Mouse (Mus musculus) neural tube, embryonic 11.5 days (tissue): ENCODE data around the gene Pde4b. TPM values are rescaled to one million over a fixed set of nuclear protein-coding genes. Genes with fewer than 3 reads are reported as not detected.

Source experiments
- ATAC-seq: fragments of 200-750 bp; cut with Nextera tagmentation; 2 replicates; pipeline ENCODE4 v1.8.0; 2017; ENCODE audit warnings: moderate number of reproducible peaks, mild to moderate bottlenecking, moderate TSS enrichment, moderate library complexity; ENCODE audit not compliant: insufficient read depth, low FRiP score, low TSS enrichment
- DNase-seq: peaks from one replicate; pipeline ENCODE4 v3.0.0-alpha.2; 2015; ENCODE audit warnings: low spot score
- H3K27ac ChIP-seq: fragments of 300-500 bp; sonication (generic); 2 replicates; pipeline ENCODE4 v1.5.1; 2014; ENCODE audit warnings: low read depth, mild to moderate bottlenecking, low read length
- H3K27me3 ChIP-seq: fragments of 300-500 bp; sonication (generic); 2 replicates; pipeline ENCODE4 v1.6.1; 2014; ENCODE audit warnings: mild to moderate bottlenecking, low read length, mixed read lengths; ENCODE audit not compliant: control insufficient read depth, insufficient read depth
- H3K36me3 ChIP-seq: fragments of 300-500 bp; sonication (generic); 2 replicates; pipeline ENCODE4 v1.6.1; 2014; ENCODE audit warnings: mild to moderate bottlenecking, low read length, moderate library complexity, mixed read lengths; ENCODE audit not compliant: control insufficient read depth, insufficient read depth
- H3K4me1 ChIP-seq: fragments of 300-500 bp; sonication (generic); 2 replicates; pipeline ENCODE4 v1.6.1; 2014; ENCODE audit warnings: low read length, mixed read lengths; ENCODE audit not compliant: control insufficient read depth, insufficient read depth
- H3K4me2 ChIP-seq: fragments of 300-500 bp; sonication (generic); 2 replicates; pipeline ENCODE4 v1.6.1; 2014; ENCODE audit warnings: low read depth, mild to moderate bottlenecking, moderate library complexity
- H3K4me3 ChIP-seq: fragments of 300-500 bp; sonication (generic); 2 replicates; pipeline ENCODE4 v1.5.1; 2014; ENCODE audit warnings: low read depth, low read length
- H3K9ac ChIP-seq: fragments of 300-500 bp; sonication (generic); 2 replicates; pipeline ENCODE4 v1.6.1; 2014; ENCODE audit warnings: mild to moderate bottlenecking, low read length
- H3K9me3 ChIP-seq: fragments of 300-500 bp; sonication (generic); 2 replicates; pipeline ENCODE4 v1.6.1; 2016; ENCODE audit warnings: low read length; ENCODE audit not compliant: control insufficient read depth
- WGBS: fragments of 180-500 bp; shearing (Covaris S2); extraction: QIAGEN DNeasy Blood & Tissue Kit; methylation state at CpG from one replicate; pipeline ENCODE4 v1.1.7; 2014; 5-methylcytosine and 5-hydroxymethylcytosine counted together
- polyA plus RNA-seq: library from polyadenylated mRNA; unstranded; fragments of >200 nt; fragmentation: Nextera tagmentation; extraction: Ambion mirVana; gene quantifications from 2 replicates; pipeline ENCODE4 v1.2.1, GENCODE M21; 2014

Gene Pde4b
- polyA plus RNA-seq, 1 experiment from 2014 or later, result 15.7 TPM

- H3K4me3 ChIP-seq, result no peak overlapping the region
- no peak for DNase-seq
- no peak overlapping the region for H3K9ac ChIP-seq
- H3K4me2 ChIP-seq, result no peak overlapping the region
- ATAC-seq, result no peak
- H3K27me3 ChIP-seq, result no peaks in the 10 kb centered on the region
- H3K27ac ChIP-seq, result no peak overlapping the region
- whole genome bisulfite sequencing, result 94% methylated on average over 2 of the region's 2 CpGs
- H3K4me1 ChIP-seq, result no peaks in the 10 kb centered on the region
- no peaks in the 10 kb centered on the region for H3K9me3 ChIP-seq
- no peaks in the 10 kb centered on the region for H3K36me3 ChIP-seq
Observed at GRCm38 (mm10) chr4:102579746-102580145, 492.4 kb downstream of the Pde4b start.

- WGBS, result 88% methylated on average over 8 of the region's 8 CpGs
- Histone ChIP-seq H3K4me3 (no peak overlapping the region), H3K9ac (no peak overlapping the region)
Observed at GRCm38 (mm10) chr4:102582165-102582749, 494.9 kb downstream of the Pde4b start.

DNA sequence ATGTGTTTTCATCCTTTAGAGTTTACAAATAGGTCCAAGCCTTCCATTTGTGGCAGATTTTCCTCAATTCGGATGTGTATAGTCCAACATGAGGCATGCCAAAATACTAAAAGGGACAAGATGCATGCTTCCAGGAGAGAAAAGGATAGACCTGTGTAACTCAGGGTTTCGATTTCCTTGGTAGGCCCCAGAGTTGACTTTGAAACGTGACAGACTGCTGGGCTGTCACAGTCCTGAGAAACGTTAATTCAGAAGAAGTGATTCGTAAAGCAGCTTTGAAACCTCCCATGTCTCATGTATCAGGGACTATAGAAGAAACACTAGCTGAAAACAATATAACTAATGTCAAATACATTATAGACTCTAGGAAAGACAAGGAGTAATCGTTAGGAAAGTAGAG lies 495.6 kb downstream of the Pde4b start:
- Histone ChIP-seq H3K27ac (no peak overlapping the region), H3K9me3 (no peaks in the 10 kb centered on the region), H3K4me2 (no peak overlapping the region), H3K4me1 (no peaks in the 10 kb centered on the region), H3K36me3 (no peaks in the 10 kb centered on the region), H3K4me3 (no peak overlapping the region), H3K27me3 (no peaks in the 10 kb centered on the region), H3K9ac (no peak overlapping the region)
- no peak for DNase-seq
- whole genome bisulfite sequencing, result 83% methylated on average over 6 of the region's 6 CpGs
- ATAC-seq, result no peak

More at GRCm38 (mm10) chr4:102582165-102582749, 494.9 kb downstream of the Pde4b start:
- no peak for ATAC-seq
- no peak overlapping the region for H3K27ac ChIP-seq
- no peaks in the 10 kb centered on the region for H3K4me1 ChIP-seq
- H3K27me3 ChIP-seq, result no peaks in the 10 kb centered on the region
- H3K36me3 ChIP-seq, result no peaks in the 10 kb centered on the region
- no peaks in the 10 kb centered on the region for H3K9me3 ChIP-seq
- H3K4me2 ChIP-seq, result no peak overlapping the region
- no peak for DNase-seq

GRCm38 (mm10) chr4:102583469-102583868 lies 496.1 kb downstream of the Pde4b start:
- no peak for ATAC-seq
- no peak for DNase-seq
- WGBS, result 72% methylated on average over 3 of the region's 3 CpGs

GRCm38 (mm10) chr4:102584601-102585265 lies 497.4 kb downstream of the Pde4b start:
- Histone ChIP-seq H3K9me3 (no peaks in the 10 kb centered on the region), H3K4me2 (no peak overlapping the region), H3K9ac (no peak overlapping the region), H3K4me3 (no peak overlapping the region), H3K27me3 (no peaks in the 10 kb centered on the region), H3K36me3 (no peaks in the 10 kb centered on the region), H3K27ac (no peak overlapping the region), H3K4me1 (peaks cover 8% of the 10 kb centered on the region)
- DNase-seq (no peak), ATAC-seq (no peak)
- 48% methylated on average over 6 of the region's 6 CpGs for WGBS

More at GRCm38 (mm10) chr4:102583469-102583868, 496.1 kb downstream of the Pde4b start:
- Histone ChIP-seq H3K4me2 (no peak overlapping the region), H3K9me3 (no peaks in the 10 kb centered on the region), H3K9ac (no peak overlapping the region), H3K27ac (no peak overlapping the region), H3K4me1 (peaks cover 2% of the 10 kb centered on the region; the same call in 1 of the 2 replicates), H3K36me3 (no peaks in the 10 kb centered on the region), H3K27me3 (no peaks in the 10 kb centered on the region), H3K4me3 (no peak overlapping the region)

DNA sequence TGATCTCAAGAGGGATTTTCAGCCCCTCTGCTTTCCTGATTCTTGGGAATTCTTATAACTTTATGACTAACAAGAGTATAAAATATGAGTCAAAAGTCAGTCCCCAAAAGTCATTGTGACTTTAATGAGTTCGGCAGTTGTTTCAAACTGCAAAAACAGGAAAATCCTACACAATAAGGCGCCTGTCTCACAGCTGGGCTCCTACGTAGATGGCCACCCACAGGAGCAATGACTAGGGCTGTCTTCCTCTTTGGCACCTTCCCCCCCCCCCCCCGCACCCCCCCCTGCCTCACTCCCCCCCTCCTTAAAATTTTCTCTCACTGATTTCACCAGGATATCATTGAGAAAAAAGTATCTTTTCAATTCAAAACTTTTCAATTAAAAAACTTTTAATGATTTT lies 498.2 kb downstream of the Pde4b start:
- Histone ChIP-seq H3K4me3 (no peak overlapping the region), H3K9me3 (no peaks in the 10 kb centered on the region), H3K9ac (no peak overlapping the region), H3K27me3 (no peaks in the 10 kb centered on the region), H3K4me1 (peaks cover 8% of the 10 kb centered on the region), H3K4me2 (no peak overlapping the region), H3K27ac (no peak overlapping the region), H3K36me3 (no peaks in the 10 kb centered on the region)
- DNase-seq (no peak), ATAC-seq (no peak)
- WGBS, result 32% methylated on average over 4 of the region's 4 CpGs

DNA sequence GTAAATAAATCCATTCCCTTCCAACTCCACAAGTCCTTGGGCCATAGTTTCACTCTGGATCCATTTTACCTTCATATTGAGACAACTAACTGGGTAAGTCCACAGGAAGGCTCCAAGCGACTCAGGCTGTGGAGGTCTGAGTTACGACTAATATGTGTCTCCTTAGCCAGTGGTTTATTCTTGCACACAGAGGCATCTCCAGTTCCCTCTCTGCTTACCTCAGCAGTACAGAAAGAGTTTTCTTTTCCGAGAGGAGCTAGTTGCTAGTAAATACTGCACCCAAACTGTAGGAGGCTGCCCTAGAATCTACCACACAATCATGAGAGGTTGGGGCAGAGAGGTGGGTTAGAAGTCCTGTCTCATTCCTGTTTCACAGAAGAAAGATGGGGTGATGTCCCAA lies 499.4 kb downstream of the Pde4b start:
- WGBS, result 87% methylated on average over 3 of the region's 3 CpGs
- Histone ChIP-seq H3K27ac (no peak overlapping the region), H3K9me3 (no peaks in the 10 kb centered on the region), H3K4me2 (no peak overlapping the region), H3K36me3 (no peaks in the 10 kb centered on the region), H3K27me3 (no peaks in the 10 kb centered on the region), H3K4me1 (peaks cover 11% of the 10 kb centered on the region), H3K9ac (no peak overlapping the region), H3K4me3 (no peak overlapping the region)
- ATAC-seq (no peak), DNase-seq (no peak)

DNA sequence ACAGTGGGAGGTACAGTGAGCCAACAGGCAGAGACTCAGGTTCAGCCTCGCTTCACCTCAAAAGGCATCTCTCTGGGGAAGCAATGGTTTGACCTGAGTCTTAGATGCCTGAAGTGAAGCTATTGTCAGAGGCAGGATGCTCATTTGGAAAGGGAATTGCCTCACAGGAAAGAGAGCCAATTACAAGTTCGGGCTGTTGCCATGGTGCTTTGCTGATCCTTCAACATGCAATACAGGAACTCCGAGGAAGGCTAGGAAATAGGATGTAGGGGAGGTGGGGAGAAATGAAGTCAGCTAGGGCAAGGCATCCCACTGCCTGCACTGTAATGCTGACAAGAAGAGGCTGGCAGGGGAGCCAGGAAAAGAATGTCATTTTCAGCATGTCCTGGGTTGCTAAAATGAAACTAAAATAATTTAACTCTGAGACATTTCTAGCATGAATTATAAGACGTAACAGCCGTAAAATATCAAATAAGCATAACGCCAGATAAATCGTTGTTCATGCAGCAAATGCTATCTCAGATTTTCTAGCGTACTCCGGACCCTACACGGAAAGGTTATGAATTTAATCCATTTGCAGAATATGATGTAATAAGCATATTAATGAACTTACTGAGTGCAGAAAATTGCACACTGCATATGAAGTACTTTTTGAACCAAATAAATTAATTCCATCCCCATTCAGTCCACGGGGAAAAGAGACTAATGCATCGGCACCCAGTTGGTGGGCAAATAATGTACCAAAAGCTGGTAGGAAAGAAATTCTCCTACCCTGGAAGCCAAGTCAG lies 501.5 kb downstream of the Pde4b start:
- WGBS, result 42% methylated on average over 12 of the region's 12 CpGs
- H3K27me3 ChIP-seq, result no peaks in the 10 kb centered on the region
- no peak for ATAC-seq
- H3K36me3 ChIP-seq, result no peaks in the 10 kb centered on the region
- peak overlapping the region; percentile 6 for H3K4me2 ChIP-seq
- peak overlapping the region; percentile 7; the same call in 1 of the 2 replicates for H3K27ac ChIP-seq
- DNase-seq, result no peak
- H3K9me3 ChIP-seq, result no peaks in the 10 kb centered on the region
- H3K4me1 ChIP-seq, result peaks cover 14% of the 10 kb centered on the region
- H3K9ac ChIP-seq, result no peak overlapping the region
- no peak overlapping the region for H3K4me3 ChIP-seq
